In genomic region chr8:94180561-94180908, GRCm38 (mm10) we compare ENCODE assay signal across 10 mouse cellular contexts. TPM values are rescaled to one million over a fixed set of nuclear protein-coding genes. Genes with fewer than 3 reads are reported as not detected.
DNase-seq lines count a peak whose midpoint lies in the region; ATAC-seq and TF ChIP-seq lines count a peak whose summit lies in the region.
"Had no signal": no experiment of that assay in that cellular context is flagged by ENCODE, and none has a peak within 500 bp of the region (broad histone marks: within the 10 kb centered on the region; RNA-seq: fewer than 3 reads in every experiment).

No protein-coding gene starts in this region.

- no peaks in the 10 kb centered on the region for H3K27me3 ChIP-seq in kidney, adult 2 months (replicated peaks; ENCODE audit: control insufficient read depth, insufficient read depth, low read length)
- no peaks in the 10 kb centered on the region for H3K27me3 ChIP-seq in ES-Bruce4 (ENCODE audit: control insufficient read depth, insufficient read depth, low read length, poor library complexity, severe bottlenecking)
- no peaks in the 10 kb centered on the region for H3K27me3 ChIP-seq in liver, embryonic 14.5 days (ENCODE audit: control insufficient read depth, insufficient read depth, low read length)

- no peaks in the 10 kb centered on the region for H3K9me3 ChIP-seq in ES-Bruce4 (replicated peaks; ENCODE audit: control insufficient read depth, insufficient read depth, low read length, poor library complexity, severe bottlenecking)
- no peaks in the 10 kb centered on the region for H3K9me3 ChIP-seq in liver, embryonic 14.5 days (ENCODE audit: control insufficient read depth, low read length)

- DNase-seq in kidney, adult 2 months = no peak
- DNase-seq in kidney, postnatal 4 days = no peak
- DNase-seq in liver, embryonic 14.5 days (ENCODE audit: low read depth in 3 of 3, low spot score in 3 of 3) = peak in 1 of 3 experiments; percentile 73
- DNase-seq in embryo, embryonic 10 days (ENCODE audit: low spot score) = no peak
- DNase-seq: cerebellum, postnatal 36 days had no signal

- no peak for TF ChIP-seq CTCF in kidney, adult 2 months (conservative IDR thresholded peaks at IDR 0.05; ENCODE audit: insufficient read depth, insufficient read length, low read depth, low read length)
- no peak for TF ChIP-seq CTCF in ES-Bruce4 (IDR thresholded peaks at IDR 0.05; ENCODE audit: low read depth, low read length)
- TF ChIP-seq CTCF in bone marrow macrophage, adult 2 months (IDR thresholded peaks at IDR 0.05; ENCODE audit: low read depth, low read length) = no peak
- no peak for TF ChIP-seq CTCF in liver, embryonic 14.5 days (IDR thresholded peaks at IDR 0.05; ENCODE audit: low read depth)

- TF ChIP-seq EP300 in ES-Bruce4 (IDR thresholded peaks at IDR 0.05; ENCODE audit: insufficient read depth, low read depth, low read length) = no peak
- TF ChIP-seq EP300 in liver, embryonic 14.5 days (IDR thresholded peaks at IDR 0.05; ENCODE audit: low read depth) = no peak; the same call in 1 of the 2 replicates

- no peak for TF ChIP-seq POLR2A in kidney, adult 2 months (IDR thresholded peaks at IDR 0.05; ENCODE audit: low read depth, low read length)
- no peak for TF ChIP-seq POLR2A in ES-Bruce4 (IDR thresholded peaks at IDR 0.05; ENCODE audit: insufficient read depth, low read length)
- TF ChIP-seq POLR2A in bone marrow macrophage, adult 2 months (IDR thresholded peaks at IDR 0.05; ENCODE audit: borderline replicate concordance, low read depth, low read length) = no peak

- peaks cover 4% of the 10 kb centered on the region; the same call in 1 of the 2 replicates for H3K4me1 ChIP-seq in kidney, adult 2 months (ENCODE audit: control insufficient read depth, insufficient read depth, low read length)
- peaks cover 2% of the 10 kb centered on the region for H3K4me1 ChIP-seq in ES-Bruce4 (ENCODE audit: control insufficient read depth, insufficient read depth, low read length)
- H3K4me1 ChIP-seq in bone marrow macrophage, adult 2 months (ENCODE audit: control insufficient read depth, insufficient read depth, low read length) = peaks cover 24% of the 10 kb centered on the region
- peaks cover 45% of the 10 kb centered on the region in 2 experiments for H3K4me1 ChIP-seq in liver, embryonic 14.5 days (replicated peaks; ENCODE audit: control insufficient read depth in 2 of 2, insufficient read depth in 2 of 2, low read length in 1 of 2)

- peak overlapping the region; percentile 86 for H3K9ac ChIP-seq in ES-Bruce4 (ENCODE audit: low read depth, poor library complexity, severe bottlenecking)
- H3K9ac ChIP-seq in liver, embryonic 14.5 days (replicated peaks) = peak overlapping the region; percentile 98

- WGBS in kidney, adult 2 months = 94% methylated on average over 1 of the region's 1 CpGs
- 65% methylated on average over 1 of the region's 1 CpGs for WGBS in liver, embryonic 14.5 days (ENCODE audit: insufficient replicate concordance)

- H3K27ac ChIP-seq in kidney, adult 2 months (ENCODE audit: insufficient read depth, low read depth, low read length) = no peak overlapping the region; the same call in 1 of the 2 replicates
- H3K27ac ChIP-seq in ES-Bruce4 (ENCODE audit: insufficient read depth, low read length) = no peak overlapping the region
- H3K27ac ChIP-seq in bone marrow macrophage, adult 2 months (ENCODE audit: insufficient read depth, low read depth, low read length) = peak overlapping the region; percentile 96
- peak overlapping the region; percentile 99 for H3K27ac ChIP-seq in liver, embryonic 14.5 days

- no peak for ATAC-seq in liver, embryonic 14.5 days (ENCODE audit: insufficient read depth)
- no peak for ATAC-seq in CD4-positive, CD25-positive, alpha-beta regulatory T cell, adult 4 months

- H3K36me3 ChIP-seq in kidney, adult 2 months (ENCODE audit: control insufficient read depth, insufficient read depth, low read length) = no peaks in the 10 kb centered on the region
- H3K36me3 ChIP-seq in ES-Bruce4 (ENCODE audit: control insufficient read depth, insufficient read depth, low read length, poor library complexity, severe bottlenecking) = peaks cover 3% of the 10 kb centered on the region; the same call in 1 of the 2 replicates
- no peaks in the 10 kb centered on the region; the same call in 1 of the 2 replicates for H3K36me3 ChIP-seq in liver, embryonic 14.5 days (replicated peaks; ENCODE audit: control insufficient read depth, insufficient read depth, low read depth)

- peak overlapping the region; percentile 88 for H3K4me2 ChIP-seq in liver, embryonic 14.5 days (ENCODE audit: low read depth)

- H3K4me3 ChIP-seq in kidney, adult 2 months (ENCODE audit: insufficient read depth, low read depth, low read length) = peak overlapping the region; percentile 70
- H3K4me3 ChIP-seq in ES-Bruce4 (ENCODE audit: low read depth, low read length) = peak overlapping the region; percentile 91
- H3K4me3 ChIP-seq in bone marrow macrophage, adult 2 months (ENCODE audit: insufficient read depth, low read length) = peak overlapping the region; percentile 85
- H3K4me3 ChIP-seq in liver, embryonic 14.5 days (ENCODE audit: insufficient read depth in 1 of 2, low read depth in 2 of 2, low read length in 2 of 2) = peak overlapping the region; percentile 78 to 90

RNA-seq across cellular contexts. Expression of gene Mt1, which starts 1.7 kb away (rescaled TPM):
- polyA plus RNA-seq in kidney, adult 2 months (2012; rRNA removed) = 906 and 994 TPM in 2 replicates
- 867 and 876 TPM in 2 replicates for polyA plus RNA-seq in ES-Bruce4 (2011; ENCODE audit: insufficient read depth, insufficient read length, low read depth, missing spikeins)
- polyA plus RNA-seq in bone marrow macrophage, adult 2 months (2012; ENCODE audit: insufficient read depth, insufficient read length, missing spikeins) = 218 and 271 TPM in 2 replicates
- 3,236 and 4,039 TPM in 2 replicates for polyA plus RNA-seq in liver, embryonic 14.5 days (2012; rRNA removed)
- 5,334 and 6,015 TPM in 2 replicates for polyA plus RNA-seq in liver, embryonic 14.5 days (2014; fragmentation: Nextera tagmentation; extraction: Ambion mirVana)
- polyA plus RNA-seq in CD4-positive, CD25-positive, alpha-beta regulatory T cell, adult 4 months (2017; shearing (Covaris generic)) = 1 to 10 TPM; 3.5 to 4.2 TPM

RNA-seq across cellular contexts. Expression of gene Mt2, which starts 8.1 kb away (rescaled TPM):
- polyA plus RNA-seq in kidney, adult 2 months (2012; rRNA removed) = 57.6 and 80.2 TPM in 2 replicates
- 1,296 and 1,384 TPM in 2 replicates for polyA plus RNA-seq in ES-Bruce4 (2011; ENCODE audit: insufficient read depth, insufficient read length, low read depth, missing spikeins)
- 9.4 and 11.8 TPM in 2 replicates for polyA plus RNA-seq in bone marrow macrophage, adult 2 months (2012; ENCODE audit: insufficient read depth, insufficient read length, missing spikeins)
- polyA plus RNA-seq in liver, embryonic 14.5 days (2012; rRNA removed) = 1,629 and 2,197 TPM in 2 replicates
- polyA plus RNA-seq in liver, embryonic 14.5 days (2014; fragmentation: Nextera tagmentation; extraction: Ambion mirVana) = 1,576 and 1,601 TPM in 2 replicates
- not detected for polyA plus RNA-seq in CD4-positive, CD25-positive, alpha-beta regulatory T cell, adult 4 months (2017; shearing (Covaris generic))

RNA-seq across cellular contexts. Expression of gene Mt3, which starts 28.1 kb away (rescaled TPM):
- polyA plus RNA-seq in kidney, adult 2 months (2012; rRNA removed) = 4.2 and 8.4 TPM in 2 replicates
- 3.9 and 5.4 TPM in 2 replicates for polyA plus RNA-seq in ES-Bruce4 (2011; ENCODE audit: insufficient read depth, insufficient read length, low read depth, missing spikeins)
- polyA plus RNA-seq in bone marrow macrophage, adult 2 months (2012; ENCODE audit: insufficient read depth, insufficient read length, missing spikeins) = not detected in 2 replicates
- 0.10 and 0.30 TPM in 2 replicates for polyA plus RNA-seq in liver, embryonic 14.5 days (2012; rRNA removed)
- 0.61 TPM in 1 of 2 replicates, not detected in the other for polyA plus RNA-seq in liver, embryonic 14.5 days (2014; fragmentation: Nextera tagmentation; extraction: Ambion mirVana)
- not detected for polyA plus RNA-seq in CD4-positive, CD25-positive, alpha-beta regulatory T cell, adult 4 months (2017; shearing (Covaris generic))

RNA-seq across cellular contexts. Expression of gene Nup93, which starts 33.8 kb away (rescaled TPM):
- polyA plus RNA-seq in kidney, adult 2 months (2012; rRNA removed) = 11.2 and 11.9 TPM in 2 replicates
- polyA plus RNA-seq in ES-Bruce4 (2011; ENCODE audit: insufficient read depth, insufficient read length, low read depth, missing spikeins) = 104 and 106 TPM in 2 replicates
- 21.4 and 23.7 TPM in 2 replicates for polyA plus RNA-seq in bone marrow macrophage, adult 2 months (2012; ENCODE audit: insufficient read depth, insufficient read length, missing spikeins)
- 23.2 and 28.2 TPM in 2 replicates for polyA plus RNA-seq in liver, embryonic 14.5 days (2012; rRNA removed)
- 38.7 and 43.2 TPM in 2 replicates for polyA plus RNA-seq in liver, embryonic 14.5 days (2014; fragmentation: Nextera tagmentation; extraction: Ambion mirVana)
- polyA plus RNA-seq in CD4-positive, CD25-positive, alpha-beta regulatory T cell, adult 4 months (2017; shearing (Covaris generic)) = 10 to 100 TPM; 26.4 to 51.6 TPM

RNA-seq across cellular contexts. Expression of gene Mt4, which starts 43.5 kb away (rescaled TPM):
- polyA plus RNA-seq in kidney, adult 2 months (2012; rRNA removed) = not detected in 2 replicates
- 3.0 TPM in 1 of 2 replicates, not detected in the other for polyA plus RNA-seq in ES-Bruce4 (2011; ENCODE audit: insufficient read depth, insufficient read length, low read depth, missing spikeins)
- not detected in 2 replicates for polyA plus RNA-seq in bone marrow macrophage, adult 2 months (2012; ENCODE audit: insufficient read depth, insufficient read length, missing spikeins)
- polyA plus RNA-seq in liver, embryonic 14.5 days (2012; rRNA removed) = 1.4 and 2.1 TPM in 2 replicates
- 1.7 and 1.8 TPM in 2 replicates for polyA plus RNA-seq in liver, embryonic 14.5 days (2014; fragmentation: Nextera tagmentation; extraction: Ambion mirVana)
- not detected for polyA plus RNA-seq in CD4-positive, CD25-positive, alpha-beta regulatory T cell, adult 4 months (2017; shearing (Covaris generic))
- polyA plus RNA-seq: gonadal fat pad, adult 2 months; limb, embryonic 11.5 days had no signal

Comparison
In these comparisons a context has a peak if more than half of its experiments do, and no peak if none do; other contexts are left out.
1. H3K27ac ChIP-seq: peak in bone marrow macrophage, adult 2 months (single experiment) and liver, embryonic 14.5 days (single experiment); none in kidney, adult 2 months (single experiment) and ES-Bruce4 (single experiment).
2. RNA of gene Mt1, which starts 1.7 kb away (polyA plus RNA-seq): 3,236 to 6,015 TPM in liver, embryonic 14.5 days, 906 to 994 TPM in kidney, adult 2 months, 867 to 876 TPM in ES-Bruce4 and 218 to 271 TPM in bone marrow macrophage, adult 2 months; 3.5 to 4.2 TPM in CD4-positive, CD25-positive, alpha-beta regulatory T cell, adult 4 months; every median in the first group is over 10 times any median in the second.
3. RNA of gene Mt2, which starts 8.1 kb away (polyA plus RNA-seq): 1,576 to 2,197 TPM in liver, embryonic 14.5 days and 1,296 to 1,384 TPM in ES-Bruce4; 57.6 to 80.2 TPM in kidney, adult 2 months, 9.4 to 11.8 TPM in bone marrow macrophage, adult 2 months and not detected in CD4-positive, CD25-positive, alpha-beta regulatory T cell, adult 4 months; every median in the first group is over 10 times any median in the second.
4. Peak in every context shown above with its lines, with median percentiles within 50 percentile points of each other: H3K4me3 ChIP-seq.